Mouse (Mus musculus): ENCODE measurements around the gene Yaf2. TPM values are rescaled to one million over a fixed set of nuclear protein-coding genes. Genes with fewer than 3 reads are reported as not detected.
"Not testable (repeated sequence)": the region's sequence is repeated elsewhere in the genome, so short reads cannot be mapped to it uniquely, and the experiment has no call there.

The Yaf2 gene
- 123 and 139 TPM in 2 replicates for polyA plus RNA-seq (2015; fragmentation: Nextera tagmentation; extraction: Ambion mirVana)

- 0 out of 2 replicates have a peak, but pooled peaks cover 4% of the 10 kb centered on the region for H3K36me3 ChIP-seq
- peak within 1 kb of the TSS; percentile 81 for H3K9ac ChIP-seq (replicated peaks)
- WGBS, result under 1% methylated on average over 65 of the region's 73 CpGs
- H3K9me3 ChIP-seq (replicated peaks), result no peaks in the 10 kb centered on the region
- no peaks in the 10 kb centered on the region for H3K27me3 ChIP-seq (replicated peaks)
- peak; percentile 94 for ATAC-seq (ENCODE audit: low FRiP score)
- H3K27ac ChIP-seq (replicated peaks), result peak within 1 kb of the TSS; percentile 94
- peak within 1 kb of the TSS; percentile 83 for H3K4me3 ChIP-seq (replicated peaks)
- peaks cover 16% of the 10 kb centered on the region for H3K4me1 ChIP-seq
- peak within 1 kb of the TSS; percentile 87 for H3K4me2 ChIP-seq
Observed at GRCm38 (mm10) chr15:93336925-93337761, at the start of gene Yaf2. Yaf2 (minus strand) TSS chr15:93336935.

- Histone ChIP-seq H3K4me1 (no peaks in the 10 kb centered on the region), H3K4me3 (replicated peaks) (no peak overlapping the region), H3K9me3 (replicated peaks) (no peaks in the 10 kb centered on the region), H3K4me2 (no peak overlapping the region), H3K27ac (replicated peaks) (no peak overlapping the region), H3K27me3 (replicated peaks) (no peaks in the 10 kb centered on the region), H3K9ac (replicated peaks) (no peak overlapping the region), H3K36me3 (peaks cover 11% of the 10 kb centered on the region)
- WGBS, result 48% methylated on average over 5 of the region's 5 CpGs
- no peak for ATAC-seq (ENCODE audit: low FRiP score)
Observed at GRCm38 (mm10) chr15:93381337-93381736, 44.6 kb upstream of the Yaf2 start.

- Histone ChIP-seq H3K4me1 (no peaks in the 10 kb centered on the region), H3K4me2 (no peak overlapping the region), H3K9me3 (replicated peaks) (no peaks in the 10 kb centered on the region), H3K9ac (replicated peaks) (no peak overlapping the region), H3K4me3 (replicated peaks) (no peak overlapping the region), H3K27me3 (replicated peaks) (no peaks in the 10 kb centered on the region), H3K36me3 (no peaks in the 10 kb centered on the region), H3K27ac (replicated peaks) (no peak overlapping the region)
- 80% methylated on average over 3 of the region's 3 CpGs for WGBS
- ATAC-seq (ENCODE audit: low FRiP score), result no peak
Observed at GRCm38 (mm10) chr15:93379177-93379576, 42.4 kb upstream of the Yaf2 start.

GRCm38 (mm10) chr15:93375696-93376095 lies 39.0 kb upstream of the Yaf2 start:
- ATAC-seq (ENCODE audit: low FRiP score), result no peak
- Histone ChIP-seq H3K4me3 (replicated peaks) (no peak overlapping the region), H3K9ac (replicated peaks) (no peak overlapping the region), H3K27me3 (replicated peaks) (no peaks in the 10 kb centered on the region), H3K27ac (replicated peaks) (no peak overlapping the region), H3K4me1 (no peaks in the 10 kb centered on the region), H3K9me3 (replicated peaks) (no peaks in the 10 kb centered on the region), H3K36me3 (no peaks in the 10 kb centered on the region), H3K4me2 (no peak overlapping the region)
- 92% methylated on average over 5 of the region's 5 CpGs for WGBS

GRCm38 (mm10) chr15:93372525-93373119 lies 35.9 kb upstream of the Yaf2 start:
- H3K9me3 ChIP-seq (replicated peaks); ATAC-seq (ENCODE audit: low FRiP score); H3K4me3 ChIP-seq (replicated peaks); H3K4me1 ChIP-seq; H3K4me2 ChIP-seq; H3K27me3 ChIP-seq (replicated peaks); H3K9ac ChIP-seq (replicated peaks); H3K36me3 ChIP-seq; H3K27ac ChIP-seq (replicated peaks): not testable (repeated sequence)

GRCm38 (mm10) chr15:93371838-93372237 lies 35.1 kb upstream of the Yaf2 start:
- Histone ChIP-seq H3K4me2 (no peak overlapping the region), H3K27ac (replicated peaks) (no peak overlapping the region), H3K4me1 (no peaks in the 10 kb centered on the region), H3K9ac (replicated peaks) (no peak overlapping the region), H3K36me3 (no peaks in the 10 kb centered on the region), H3K4me3 (replicated peaks) (no peak overlapping the region), H3K9me3 (replicated peaks) (no peaks in the 10 kb centered on the region), H3K27me3 (replicated peaks) (no peaks in the 10 kb centered on the region)
- no peak for ATAC-seq (ENCODE audit: low FRiP score)
- WGBS, result 84% methylated on average over 2 of the region's 2 CpGs

- Histone ChIP-seq H3K9me3 (replicated peaks) (no peaks in the 10 kb centered on the region), H3K4me2 (no peak overlapping the region)
- 72% methylated on average over 9 of the region's 9 CpGs for WGBS
Observed at GRCm38 (mm10) chr15:93368558-93368957, 31.8 kb upstream of the Yaf2 start.

GRCm38 (mm10) chr15:93365561-93365960 lies 28.8 kb upstream of the Yaf2 start:
- H3K27me3 ChIP-seq (replicated peaks), result no peaks in the 10 kb centered on the region
- no peaks in the 10 kb centered on the region for H3K4me1 ChIP-seq
- no peak overlapping the region for H3K4me3 ChIP-seq (replicated peaks)
- no peak for ATAC-seq (ENCODE audit: low FRiP score)
- H3K9ac ChIP-seq (replicated peaks), result no peak overlapping the region
- no peak overlapping the region for H3K4me2 ChIP-seq
- no peak overlapping the region for H3K27ac ChIP-seq (replicated peaks)
- 91% methylated on average over 6 of the region's 6 CpGs for WGBS
- no peaks in the 10 kb centered on the region for H3K9me3 ChIP-seq (replicated peaks)
- no peaks in the 10 kb centered on the region for H3K36me3 ChIP-seq

More at GRCm38 (mm10) chr15:93368558-93368957, 31.8 kb upstream of the Yaf2 start:
- Histone ChIP-seq H3K27ac (replicated peaks) (no peak overlapping the region), H3K4me1 (no peaks in the 10 kb centered on the region), H3K36me3 (no peaks in the 10 kb centered on the region), H3K9ac (replicated peaks) (no peak overlapping the region), H3K4me3 (replicated peaks) (no peak overlapping the region), H3K27me3 (replicated peaks) (no peaks in the 10 kb centered on the region)
- no peak for ATAC-seq (ENCODE audit: low FRiP score)

- no peaks in the 10 kb centered on the region for H3K36me3 ChIP-seq
- H3K9ac ChIP-seq (replicated peaks), result no peak overlapping the region
- H3K9me3 ChIP-seq (replicated peaks), result no peaks in the 10 kb centered on the region
- H3K4me1 ChIP-seq, result no peaks in the 10 kb centered on the region
- no peak overlapping the region for H3K27ac ChIP-seq (replicated peaks)
- 90% methylated on average over 19 of the region's 19 CpGs for WGBS
- H3K4me3 ChIP-seq (replicated peaks), result no peak overlapping the region
- ATAC-seq (ENCODE audit: low FRiP score), result no peak
- H3K27me3 ChIP-seq (replicated peaks), result no peaks in the 10 kb centered on the region
- no peak overlapping the region for H3K4me2 ChIP-seq
Observed at GRCm38 (mm10) chr15:93358346-93359095, 21.8 kb upstream of the Yaf2 start.

- H3K4me1 ChIP-seq, result peaks cover 10% of the 10 kb centered on the region
- H3K4me3 ChIP-seq (replicated peaks), result no peak overlapping the region
- H3K9me3 ChIP-seq (replicated peaks), result no peaks in the 10 kb centered on the region
- no peak overlapping the region for H3K4me2 ChIP-seq
- 91% methylated on average over 10 of the region's 10 CpGs for WGBS
- H3K9ac ChIP-seq (replicated peaks), result no peak overlapping the region
- no peak for ATAC-seq (ENCODE audit: low FRiP score)
- H3K36me3 ChIP-seq, result no peaks in the 10 kb centered on the region
- no peaks in the 10 kb centered on the region for H3K27me3 ChIP-seq (replicated peaks)
- H3K27ac ChIP-seq (replicated peaks), result no peak overlapping the region
Observed at GRCm38 (mm10) chr15:93340630-93341379, 4.1 kb upstream of the Yaf2 start.

- Histone ChIP-seq H3K9me3 (replicated peaks) (no peaks in the 10 kb centered on the region), H3K4me3 (replicated peaks) (peak overlapping the region; percentile 83), H3K27ac (replicated peaks) (peak overlapping the region; percentile 94), H3K36me3 (0 out of 2 replicates have a peak, but pooled peaks cover 4% of the 10 kb centered on the region), H3K27me3 (replicated peaks) (no peaks in the 10 kb centered on the region), H3K4me2 (peak overlapping the region; percentile 87), H3K9ac (replicated peaks) (peak overlapping the region; percentile 81), H3K4me1 (peaks cover 16% of the 10 kb centered on the region)
- no peak for ATAC-seq (ENCODE audit: low FRiP score)
- under 1% methylated on average over 27 of the region's 52 CpGs for WGBS
Observed at GRCm38 (mm10) chr15:93336658-93336924, 144 bp downstream of the Yaf2 start.

Data from neural tube, embryonic 15.5 days (tissue).